Mouse (Mus musculus) ES-Bruce4 (cell line): ENCODE data around the gene Bard1. TPM values are rescaled to one million over a fixed set of nuclear protein-coding genes. Genes with fewer than 3 reads are reported as not detected.
A peak's percentile ranks its signal among the peaks of the same experiment; 100 is the strongest.

Experiments used
- H3K27ac ChIP-seq: 2 replicates; pipeline ENCODE4 v1.5.1; 2012; ENCODE audit warnings: low read length, inconsistent platforms; ENCODE audit not compliant: insufficient read depth
- H3K27me3 ChIP-seq: 2 replicates; pipeline ENCODE4 v1.6.1; 2012; ENCODE audit warnings: mild to moderate bottlenecking, low read length, inconsistent platforms; ENCODE audit not compliant: control insufficient read depth, poor library complexity, insufficient read depth, severe bottlenecking
- H3K36me3 ChIP-seq: 2 replicates; pipeline ENCODE4 v1.6.1; 2012; ENCODE audit warnings: inconsistent platforms, mild to moderate bottlenecking, low read length, moderate library complexity; ENCODE audit not compliant: control insufficient read depth, poor library complexity, insufficient read depth, severe bottlenecking
- H3K4me1 ChIP-seq: one replicate; pipeline ENCODE4 v1.8.1; 2011; ENCODE audit warnings: low read length; ENCODE audit not compliant: control insufficient read depth, insufficient read depth
- H3K4me3 ChIP-seq: 2 replicates; pipeline ENCODE4 v1.5.1; 2011; ENCODE audit warnings: low read depth, mild to moderate bottlenecking, low read length
- H3K9ac ChIP-seq: 2 replicates; pipeline ENCODE4 v1.6.1; 2012; ENCODE audit warnings: low read depth, mild to moderate bottlenecking, inconsistent platforms; ENCODE audit not compliant: poor library complexity, severe bottlenecking
- H3K9me3 ChIP-seq: replicated peaks from 2 replicates; pipeline ENCODE4 v1.6.1; 2012; ENCODE audit warnings: mild to moderate bottlenecking, low read length, inconsistent platforms; ENCODE audit not compliant: control insufficient read depth, poor library complexity, insufficient read depth, severe bottlenecking
- CTCF ChIP-seq: IDR thresholded peaks from one replicate; pipeline ENCODE4 v1.8.1; 2011; ENCODE audit warnings: low read depth, low read length
- EP300 ChIP-seq: IDR thresholded peaks from 2 replicates; pipeline ENCODE4 v1.6.1; 2011; ENCODE audit warnings: low read depth, low read length; ENCODE audit not compliant: insufficient read depth
- POLR2A ChIP-seq: IDR thresholded peaks from one replicate; pipeline ENCODE4 v1.8.1; 2011; ENCODE audit warnings: low read length; ENCODE audit not compliant: insufficient read depth
- polyA plus RNA-seq: library from polyadenylated mRNA; stranded (reverse); fragments of >200 nt; gene quantifications from 2 replicates; pipeline ENCODE4 v1.2.4, GENCODE M21; 2011; ENCODE audit warnings: low read depth; ENCODE audit not compliant: missing spikeins, insufficient read depth, insufficient read length

Bard1 gene
- polyA plus RNA-seq = 31.9 and 34.0 TPM in 2 replicates

GRCm38 (mm10) chr1:71102344-71103173 lies at the start of gene Bard1:
Gene Bard1 (minus strand): TSS chr1:71103146.
- Histone ChIP-seq H3K36me3 (peaks cover 3% of the 10 kb centered on the region; the same call in 1 of the 2 replicates), H3K27me3 (no peaks in the 10 kb centered on the region), H3K4me1 (no peaks in the 10 kb centered on the region)

GRCm38 (mm10) chr1:71127171-71127570 lies 24.2 kb upstream of the Bard1 start:
- TF ChIP-seq EP300 = no peak
- no peak for TF ChIP-seq CTCF
- TF ChIP-seq POLR2A = no peak
- no peaks in the 10 kb centered on the region for H3K27me3 ChIP-seq
- no peaks in the 10 kb centered on the region for H3K4me1 ChIP-seq
- no peaks in the 10 kb centered on the region for H3K9me3 ChIP-seq
- no peak overlapping the region for H3K4me3 ChIP-seq
- H3K36me3 ChIP-seq = no peaks in the 10 kb centered on the region
- no peak overlapping the region for H3K27ac ChIP-seq
- H3K9ac ChIP-seq = no peak overlapping the region

More at GRCm38 (mm10) chr1:71102344-71103173, at the start of gene Bard1:
- peak within 1 kb of the TSS; percentile 77 for H3K27ac ChIP-seq
- TF ChIP-seq POLR2A (peak; percentile 90), CTCF (no peak), EP300 (no peak)
- peak within 1 kb of the TSS; percentile 81 for H3K9ac ChIP-seq
- H3K4me3 ChIP-seq = peak within 1 kb of the TSS; percentile 72
- H3K9me3 ChIP-seq = 0 out of 2 replicates have a peak, but pooled peaks cover 3% of the 10 kb centered on the region

- Histone ChIP-seq H3K9me3 (no peaks in the 10 kb centered on the region), H3K9ac (no peak overlapping the region), H3K4me3 (no peak overlapping the region), H3K36me3 (no peaks in the 10 kb centered on the region), H3K4me1 (peaks cover 4% of the 10 kb centered on the region), H3K27ac (no peak overlapping the region), H3K27me3 (no peaks in the 10 kb centered on the region)
- TF ChIP-seq CTCF (no peak), EP300 (no peak), POLR2A (no peak)
Measured at GRCm38 (mm10) chr1:71118511-71118910, 15.6 kb upstream of the Bard1 start.

GRCm38 (mm10) chr1:71117253-71117652 lies 14.3 kb upstream of the Bard1 start:
- TF ChIP-seq EP300 (no peak), CTCF (no peak), POLR2A (no peak)
- Histone ChIP-seq H3K9ac (no peak overlapping the region), H3K27me3 (no peaks in the 10 kb centered on the region), H3K27ac (no peak overlapping the region), H3K9me3 (no peaks in the 10 kb centered on the region), H3K36me3 (no peaks in the 10 kb centered on the region), H3K4me1 (peaks cover 4% of the 10 kb centered on the region), H3K4me3 (no peak overlapping the region)

GRCm38 (mm10) chr1:71115781-71116180 lies 12.8 kb upstream of the Bard1 start:
- Histone ChIP-seq H3K27me3 (no peaks in the 10 kb centered on the region), H3K9ac (no peak overlapping the region), H3K4me1 (peaks cover 4% of the 10 kb centered on the region), H3K9me3 (no peaks in the 10 kb centered on the region), H3K36me3 (no peaks in the 10 kb centered on the region), H3K4me3 (no peak overlapping the region), H3K27ac (no peak overlapping the region)
- no peak for TF ChIP-seq EP300
- no peak for TF ChIP-seq POLR2A
- no peak for TF ChIP-seq CTCF

GRCm38 (mm10) chr1:71109858-71110257 lies 6.9 kb upstream of the Bard1 start:
- H3K4me3 ChIP-seq = no peak overlapping the region
- H3K4me1 ChIP-seq = no peaks in the 10 kb centered on the region
- H3K27ac ChIP-seq = no peak overlapping the region
- no peak overlapping the region for H3K9ac ChIP-seq
- H3K9me3 ChIP-seq = 0 out of 2 replicates have a peak, but pooled peaks cover 3% of the 10 kb centered on the region
- TF ChIP-seq EP300 = no peak
- no peak for TF ChIP-seq CTCF
- no peak for TF ChIP-seq POLR2A
- H3K36me3 ChIP-seq = no peaks in the 10 kb centered on the region
- H3K27me3 ChIP-seq = no peaks in the 10 kb centered on the region
